Mouse (Mus musculus) MEL (cell line): Measurements from ENCODE around the gene Rnf130.

Source experiments
- CTCF ChIP-seq, 3 experiments: IDR thresholded peaks in 2 of 3; conservative IDR thresholded peaks in 1 of 3; 2 replicates each; pipeline ENCODE4 v1.5.1; 2011 to 2012; ENCODE audit warnings: low read length in 3 of 3, low read depth in 2 of 3, mild to moderate bottlenecking in 2 of 3, improper control_type of control experiment in 1 of 3, inconsistent platforms in 1 of 3, mixed read lengths in 1 of 3, moderate library complexity in 1 of 3; ENCODE audit not compliant: control insufficient read depth in 1 of 3, insufficient read depth in 1 of 3, poor library complexity in 1 of 3, severe bottlenecking in 1 of 3
- ELF1 ChIP-seq: IDR thresholded peaks from 2 replicates; pipeline ENCODE4 v1.6.1; 2014; ENCODE audit warnings: low read depth, mild to moderate bottlenecking, inconsistent platforms, low read length, improper control_type of control experiment, moderate library complexity
- EP300 ChIP-seq, 2 experiments: IDR thresholded peaks; 2 replicates each; pipeline ENCODE4 v1.6.1; 2011; ENCODE audit warnings: improper control_type of control experiment in 2 of 2, low read length in 2 of 2, low read depth in 1 of 2, mild to moderate bottlenecking in 1 of 2
- GABPA ChIP-seq: IDR thresholded peaks from 2 replicates; pipeline ENCODE4 v1.6.1; 2012; ENCODE audit warnings: low read depth, mild to moderate bottlenecking, inconsistent platforms, low read length, improper control_type of control experiment, moderate library complexity
- HCFC1 ChIP-seq: IDR thresholded peaks from 2 replicates; pipeline ENCODE4 v1.6.1; 2012; ENCODE audit warnings: low read depth, mild to moderate bottlenecking, inconsistent platforms, low read length, improper control_type of control experiment, moderate library complexity
- JUND ChIP-seq: IDR thresholded peaks from 2 replicates; pipeline ENCODE4 v1.6.1; 2011; ENCODE audit warnings: low read depth, mild to moderate bottlenecking, improper control_type of control experiment, low read length
- MAFK ChIP-seq: IDR thresholded peaks from 2 replicates; pipeline ENCODE4 v1.6.1; 2011; ENCODE audit warnings: low read depth, mild to moderate bottlenecking, low read length, improper control_type of control experiment, borderline replicate concordance
- MAX ChIP-seq: IDR thresholded peaks from 2 replicates; pipeline ENCODE4 v1.6.1; 2011; ENCODE audit warnings: low read length, improper control_type of control experiment
- NELFE ChIP-seq: IDR thresholded peaks from 2 replicates; pipeline ENCODE4 v1.6.1; 2011; ENCODE audit warnings: low read depth, low read length, improper control_type of control experiment
- POLR2A ChIP-seq, 2 experiments: IDR thresholded peaks; 2 replicates each; pipeline ENCODE4 v1.6.1; 2011 to 2012; ENCODE audit warnings: low read length in 2 of 2, mild to moderate bottlenecking in 2 of 2, control low read depth in 1 of 2, improper control_type of control experiment in 1 of 2, low read depth in 1 of 2, moderate library complexity in 1 of 2; ENCODE audit not compliant: control insufficient read depth in 1 of 2, insufficient read depth in 1 of 2, poor library complexity in 1 of 2
- POLR2AphosphoS2 ChIP-seq: IDR thresholded peaks from 2 replicates; pipeline ENCODE4 v1.6.1; 2011; ENCODE audit warnings: low read length, improper control_type of control experiment
- RAD21 ChIP-seq: IDR thresholded peaks from 2 replicates; pipeline ENCODE4 v1.6.1; 2011; ENCODE audit warnings: mild to moderate bottlenecking, low read depth, low read length, improper control_type of control experiment
- RCOR1 ChIP-seq: IDR thresholded peaks from 2 replicates; pipeline ENCODE4 v1.6.1; 2012; ENCODE audit warnings: low read depth, mild to moderate bottlenecking, inconsistent platforms, low read length, improper control_type of control experiment

- TF ChIP-seq MAX (no peak), CTCF (IDR thresholded peaks at IDR 0.05 in 2 of 3, conservative IDR thresholded peaks at IDR 0.05 in 1 of 3; ENCODE audit: control insufficient read depth in 1 of 3, insufficient read depth in 1 of 3, low read depth in 2 of 3, low read length in 3 of 3, poor library complexity in 1 of 3, severe bottlenecking in 1 of 3) (no peak), RAD21 (no peak), JUND (no peak), EP300 (IDR thresholded peaks at IDR 0.05; ENCODE audit: low read depth in 1 of 2, low read length in 2 of 2) (no peak), POLR2AphosphoS2 (no peak), HCFC1 (no peak), MAFK (no peak), ELF1 (no peak), RCOR1 (no peak), NELFE (no peak), POLR2A (IDR thresholded peaks at IDR 0.05; ENCODE audit: control insufficient read depth in 1 of 2, insufficient read depth in 1 of 2, low read depth in 1 of 2, low read length in 2 of 2, poor library complexity in 1 of 2) (no peak), GABPA (no peak)
Measured at GRCm38 (mm10) chr11:50131801-50132201, 106.7 kb downstream of the Rnf130 start.
